Mouse (Mus musculus) C2C12 (cell line): ENCODE measurements around the gene Creb3l1.

Experiments
- CEBPB ChIP-seq: IDR thresholded peaks from one replicate; pipeline ENCODE4 v1.6.1; 2011; ENCODE audit warnings: low read depth, mild to moderate bottlenecking, control low read depth, moderate library complexity
- CTCF ChIP-seq: IDR thresholded peaks from one replicate; pipeline ENCODE4 v1.5.1; 2011; ENCODE audit not compliant: control insufficient read depth, insufficient read depth, insufficient read length
- FOSL1 ChIP-seq: IDR thresholded peaks from one replicate; pipeline ENCODE4 v1.8.0; 2011; ENCODE audit warnings: mild to moderate bottlenecking, low read length; ENCODE audit not compliant: poor library complexity, insufficient read depth, severe bottlenecking
- MAX ChIP-seq: IDR thresholded peaks from one replicate; pipeline ENCODE4 v1.6.1; 2011; ENCODE audit warnings: mild to moderate bottlenecking, control low read depth
- USF1 ChIP-seq: IDR thresholded peaks from one replicate; pipeline ENCODE4 v1.6.1; 2011; ENCODE audit warnings: low read depth, mild to moderate bottlenecking, control low read depth, moderate library complexity

DNA sequence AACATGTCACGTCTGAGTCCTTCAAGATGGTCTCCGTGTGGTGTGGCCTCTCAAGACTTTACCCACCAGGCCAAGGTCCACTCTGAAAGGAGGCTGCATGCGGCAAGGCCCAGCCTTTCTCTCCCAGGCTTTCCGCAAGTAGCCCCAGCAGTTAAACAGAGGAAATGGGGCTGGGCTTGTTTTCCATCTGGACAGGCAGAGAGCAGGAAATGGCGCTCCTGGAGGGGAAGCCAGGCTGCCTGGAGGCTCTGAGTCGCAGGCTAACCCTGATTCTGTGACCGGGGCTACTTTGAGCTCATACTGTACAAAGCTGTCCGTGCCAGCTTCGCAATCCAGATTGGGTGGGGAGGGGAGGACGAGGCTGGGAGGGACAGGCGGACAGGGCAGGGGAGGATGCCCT is 56.3 kb downstream of the Creb3l1 start:
- TF ChIP-seq CTCF (no peak), FOSL1 (no peak), CEBPB (no peak), MAX (no peak), USF1 (no peak)
